Mouse (Mus musculus): ENCODE results near the gene Tln2. TPM values are rescaled to one million over a fixed set of nuclear protein-coding genes. Genes with fewer than 3 reads are reported as not detected.

The Tln2 gene
- polyA plus RNA-seq, 1 experiment from 2014 or later, result 22.6 TPM

- H3K4me1 ChIP-seq (replicated peaks; ENCODE audit: control insufficient read depth, insufficient read depth, low read length), result no peaks in the 10 kb centered on the region
- H3K9me3 ChIP-seq (ENCODE audit: control insufficient read depth, low read length), result no peaks in the 10 kb centered on the region
- DNase-seq (ENCODE audit: low spot score), result no peak
- no peak overlapping the region for H3K27ac ChIP-seq (ENCODE audit: low read depth, low read length)
- no peak for ATAC-seq (ENCODE audit: low FRiP score)
- no peak overlapping the region for H3K9ac ChIP-seq (ENCODE audit: low read depth, low read length)
- H3K4me3 ChIP-seq (ENCODE audit: low read depth, low read length), result no peak overlapping the region
- H3K27me3 ChIP-seq (ENCODE audit: control insufficient read depth, insufficient read depth, low read length), result no peaks in the 10 kb centered on the region
- 68% methylated on average over 17 of the region's 17 CpGs for WGBS
- no peaks in the 10 kb centered on the region for H3K36me3 ChIP-seq (ENCODE audit: control insufficient read depth, insufficient read depth, low read length)
- H3K4me2 ChIP-seq (replicated peaks; ENCODE audit: low read depth, low read length), result no peak overlapping the region
These were observed 19.5 kb downstream of the Tln2 start for GRCm38 (mm10) chr9:67539776-67540706.

- H3K9ac ChIP-seq (ENCODE audit: low read depth, low read length), result no peak overlapping the region
- H3K4me2 ChIP-seq (replicated peaks; ENCODE audit: low read depth, low read length), result no peak overlapping the region
- no peaks in the 10 kb centered on the region for H3K9me3 ChIP-seq (ENCODE audit: control insufficient read depth, low read length)
- no peaks in the 10 kb centered on the region for H3K27me3 ChIP-seq (ENCODE audit: control insufficient read depth, insufficient read depth, low read length)
- no peak for ATAC-seq (ENCODE audit: low FRiP score)
- no peak for DNase-seq (ENCODE audit: low spot score)
- H3K27ac ChIP-seq (ENCODE audit: low read depth, low read length), result no peak overlapping the region
- H3K4me1 ChIP-seq (replicated peaks; ENCODE audit: control insufficient read depth, insufficient read depth, low read length), result no peaks in the 10 kb centered on the region
- WGBS, result 61% methylated on average over 7 of the region's 7 CpGs
- no peak overlapping the region for H3K4me3 ChIP-seq (ENCODE audit: low read depth, low read length)
- H3K36me3 ChIP-seq (ENCODE audit: control insufficient read depth, insufficient read depth, low read length), result no peaks in the 10 kb centered on the region
These were observed 25.1 kb downstream of the Tln2 start for GRCm38 (mm10) chr9:67534420-67534819.

- no peak overlapping the region for H3K27ac ChIP-seq (ENCODE audit: low read depth, low read length)
- no peaks in the 10 kb centered on the region for H3K4me1 ChIP-seq (replicated peaks; ENCODE audit: control insufficient read depth, insufficient read depth, low read length)
- ATAC-seq (ENCODE audit: low FRiP score) (no peak), DNase-seq (ENCODE audit: low spot score) (no peak)
- no peak overlapping the region for H3K4me2 ChIP-seq (replicated peaks; ENCODE audit: low read depth, low read length)
- H3K9ac ChIP-seq (ENCODE audit: low read depth, low read length), result no peak overlapping the region
- no peaks in the 10 kb centered on the region for H3K36me3 ChIP-seq (ENCODE audit: control insufficient read depth, insufficient read depth, low read length)
- H3K9me3 ChIP-seq (ENCODE audit: control insufficient read depth, low read length), result no peaks in the 10 kb centered on the region
- H3K27me3 ChIP-seq (ENCODE audit: control insufficient read depth, insufficient read depth, low read length), result no peaks in the 10 kb centered on the region
- H3K4me3 ChIP-seq (ENCODE audit: low read depth, low read length), result no peak overlapping the region
- WGBS, result 61% methylated on average over 5 of the region's 5 CpGs
These were observed 26.2 kb downstream of the Tln2 start for GRCm38 (mm10) chr9:67533260-67533659.

GRCm38 (mm10) chr9:67532631-67533030 lies 26.9 kb downstream of the Tln2 start:
- no peak overlapping the region for H3K9ac ChIP-seq (ENCODE audit: low read depth, low read length)
- no peak overlapping the region for H3K4me2 ChIP-seq (replicated peaks; ENCODE audit: low read depth, low read length)
- DNase-seq (ENCODE audit: low spot score) (no peak), ATAC-seq (ENCODE audit: low FRiP score) (no peak)
- no peak overlapping the region for H3K4me3 ChIP-seq (ENCODE audit: low read depth, low read length)
- 82% methylated on average over 1 of the region's 1 CpGs for WGBS
- no peaks in the 10 kb centered on the region for H3K36me3 ChIP-seq (ENCODE audit: control insufficient read depth, insufficient read depth, low read length)
- no peaks in the 10 kb centered on the region for H3K27me3 ChIP-seq (ENCODE audit: control insufficient read depth, insufficient read depth, low read length)
- no peaks in the 10 kb centered on the region for H3K9me3 ChIP-seq (ENCODE audit: control insufficient read depth, low read length)
- H3K4me1 ChIP-seq (replicated peaks; ENCODE audit: control insufficient read depth, insufficient read depth, low read length), result no peaks in the 10 kb centered on the region
- no peak overlapping the region for H3K27ac ChIP-seq (ENCODE audit: low read depth, low read length)

- H3K27ac ChIP-seq (ENCODE audit: low read depth, low read length), result no peak overlapping the region
- H3K4me1 ChIP-seq (replicated peaks; ENCODE audit: control insufficient read depth, insufficient read depth, low read length), result no peaks in the 10 kb centered on the region
- no peaks in the 10 kb centered on the region for H3K27me3 ChIP-seq (ENCODE audit: control insufficient read depth, insufficient read depth, low read length)
- no peak overlapping the region for H3K4me3 ChIP-seq (ENCODE audit: low read depth, low read length)
- H3K9me3 ChIP-seq (ENCODE audit: control insufficient read depth, low read length), result no peaks in the 10 kb centered on the region
- no peaks in the 10 kb centered on the region for H3K36me3 ChIP-seq (ENCODE audit: control insufficient read depth, insufficient read depth, low read length)
- H3K4me2 ChIP-seq (replicated peaks; ENCODE audit: low read depth, low read length), result no peak overlapping the region
- ATAC-seq (ENCODE audit: low FRiP score) (no peak), DNase-seq (ENCODE audit: low spot score) (no peak)
- no peak overlapping the region for H3K9ac ChIP-seq (ENCODE audit: low read depth, low read length)
- WGBS, result 80% methylated on average over 5 of the region's 5 CpGs
These were observed 29.9 kb downstream of the Tln2 start for GRCm38 (mm10) chr9:67529600-67529999.

GRCm38 (mm10) chr9:67527726-67528125 lies 31.8 kb downstream of the Tln2 start:
- no peak overlapping the region for H3K4me3 ChIP-seq (ENCODE audit: low read depth, low read length)
- H3K9ac ChIP-seq (ENCODE audit: low read depth, low read length), result no peak overlapping the region
- H3K36me3 ChIP-seq (ENCODE audit: control insufficient read depth, insufficient read depth, low read length), result no peaks in the 10 kb centered on the region
- 85% methylated on average over 2 of the region's 2 CpGs for WGBS
- no peaks in the 10 kb centered on the region for H3K9me3 ChIP-seq (ENCODE audit: control insufficient read depth, low read length)
- no peak overlapping the region for H3K27ac ChIP-seq (ENCODE audit: low read depth, low read length)
- H3K4me1 ChIP-seq (replicated peaks; ENCODE audit: control insufficient read depth, insufficient read depth, low read length), result no peaks in the 10 kb centered on the region
- DNase-seq (ENCODE audit: low spot score) (no peak), ATAC-seq (ENCODE audit: low FRiP score) (no peak)
- no peaks in the 10 kb centered on the region for H3K27me3 ChIP-seq (ENCODE audit: control insufficient read depth, insufficient read depth, low read length)
- no peak overlapping the region for H3K4me2 ChIP-seq (replicated peaks; ENCODE audit: low read depth, low read length)

GRCm38 (mm10) chr9:67521736-67522135 lies 37.8 kb downstream of the Tln2 start:
- H3K4me3 ChIP-seq (ENCODE audit: low read depth, low read length), result no peak overlapping the region
- H3K4me1 ChIP-seq (replicated peaks; ENCODE audit: control insufficient read depth, insufficient read depth, low read length), result no peaks in the 10 kb centered on the region
- 86% methylated on average over 4 of the region's 4 CpGs for WGBS
- no peak overlapping the region for H3K27ac ChIP-seq (ENCODE audit: low read depth, low read length)
- H3K4me2 ChIP-seq (replicated peaks; ENCODE audit: low read depth, low read length), result no peak overlapping the region
- no peak for DNase-seq (ENCODE audit: low spot score)
- no peaks in the 10 kb centered on the region for H3K36me3 ChIP-seq (ENCODE audit: control insufficient read depth, insufficient read depth, low read length)
- H3K9me3 ChIP-seq (ENCODE audit: control insufficient read depth, low read length), result no peaks in the 10 kb centered on the region
- H3K27me3 ChIP-seq (ENCODE audit: control insufficient read depth, insufficient read depth, low read length), result no peaks in the 10 kb centered on the region
- no peak for ATAC-seq (ENCODE audit: low FRiP score)
- no peak overlapping the region for H3K9ac ChIP-seq (ENCODE audit: low read depth, low read length)

GRCm38 (mm10) chr9:67509510-67509909 lies 50.0 kb downstream of the Tln2 start:
- Histone ChIP-seq H3K36me3 (ENCODE audit: control insufficient read depth, insufficient read depth, low read length) (no peaks in the 10 kb centered on the region), H3K4me1 (replicated peaks; ENCODE audit: control insufficient read depth, insufficient read depth, low read length) (no peaks in the 10 kb centered on the region), H3K4me2 (replicated peaks; ENCODE audit: low read depth, low read length) (no peak overlapping the region), H3K27me3 (ENCODE audit: control insufficient read depth, insufficient read depth, low read length) (no peaks in the 10 kb centered on the region), H3K27ac (ENCODE audit: low read depth, low read length) (no peak overlapping the region), H3K9me3 (ENCODE audit: control insufficient read depth, low read length) (no peaks in the 10 kb centered on the region), H3K9ac (ENCODE audit: low read depth, low read length) (no peak overlapping the region), H3K4me3 (ENCODE audit: low read depth, low read length) (no peak overlapping the region)
- DNase-seq (ENCODE audit: low spot score), result no peak
- no peak for ATAC-seq (ENCODE audit: low FRiP score)
- 69% methylated on average over 3 of the region's 3 CpGs for WGBS

- H3K36me3 ChIP-seq (ENCODE audit: control insufficient read depth, insufficient read depth, low read length), result no peaks in the 10 kb centered on the region
- no peaks in the 10 kb centered on the region for H3K9me3 ChIP-seq (ENCODE audit: control insufficient read depth, low read length)
- H3K4me3 ChIP-seq (ENCODE audit: low read depth, low read length), result no peak overlapping the region
- no peak for ATAC-seq (ENCODE audit: low FRiP score)
- no peak for DNase-seq (ENCODE audit: low spot score)
- no peak overlapping the region for H3K9ac ChIP-seq (ENCODE audit: low read depth, low read length)
- no peak overlapping the region for H3K4me2 ChIP-seq (replicated peaks; ENCODE audit: low read depth, low read length)
- H3K27me3 ChIP-seq (ENCODE audit: control insufficient read depth, insufficient read depth, low read length), result no peaks in the 10 kb centered on the region
- no peaks in the 10 kb centered on the region for H3K4me1 ChIP-seq (replicated peaks; ENCODE audit: control insufficient read depth, insufficient read depth, low read length)
- no peak overlapping the region for H3K27ac ChIP-seq (ENCODE audit: low read depth, low read length)
- WGBS, result 91% methylated on average over 8 of the region's 8 CpGs
These were observed 54.7 kb downstream of the Tln2 start for GRCm38 (mm10) chr9:67504669-67505260.
